Mouse (Mus musculus): ENCODE data around the gene Hist3h2ba. TPM values are rescaled to one million over a fixed set of nuclear protein-coding genes. Genes with fewer than 3 reads are reported as not detected.
A peak's percentile ranks its signal among the peaks of the same experiment; 100 is the strongest.

Gene Hist3h2ba
- total RNA-seq, 1 experiment = 141 TPM

DNA sequence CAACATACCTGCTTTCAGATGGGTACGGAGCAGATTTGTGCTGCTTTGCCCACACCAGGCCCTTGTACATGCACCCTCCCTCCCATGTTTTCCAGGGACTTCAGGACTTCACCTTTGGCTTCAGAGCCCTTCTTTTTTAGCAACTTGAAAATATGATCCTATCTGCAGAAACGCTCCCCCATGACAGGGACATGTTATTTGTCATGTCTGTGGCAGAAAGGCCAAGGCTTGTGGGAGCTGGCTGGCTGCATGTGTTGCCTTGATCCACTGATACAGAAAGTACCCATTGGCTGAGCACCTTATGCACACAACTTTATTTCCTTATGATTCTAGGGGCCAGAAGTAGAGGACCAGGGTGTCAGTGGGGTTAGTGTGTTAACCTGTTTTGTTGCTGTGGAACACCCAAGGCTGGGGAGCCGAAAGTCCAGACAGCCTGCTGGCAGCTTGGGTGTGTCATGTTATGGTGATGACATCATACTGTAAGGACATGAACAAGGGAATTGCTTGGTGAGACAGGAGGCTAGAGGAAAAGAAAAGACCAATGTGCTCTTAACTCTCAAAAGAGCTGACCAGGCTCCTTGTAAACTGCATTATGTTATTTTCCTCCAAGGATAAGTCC lies 36.7 kb downstream of the Hist3h2ba start:
- in situ Hi-C loops (cut with MboI; ENCODE audit: low sequenced_read_pairs in 2 of 2, unreplicated experiment in 2 of 2) = no loop called here
- no peak for DNase-seq (ENCODE audit: low read depth, low spot score)
- H3K4me3 ChIP-seq (ENCODE audit: insufficient read depth in 1 of 2, low read depth in 1 of 2, low read length in 2 of 2, poor library complexity in 1 of 2, severe bottlenecking in 1 of 2) = no peak overlapping the region
- peaks cover 57% of the 10 kb centered on the region for H3K36me3 ChIP-seq (ENCODE audit: control insufficient read depth, insufficient read depth, low read length, poor library complexity, severe bottlenecking)
- no peak overlapping the region for H3K27ac ChIP-seq (ENCODE audit: insufficient read depth, low read depth, low read length, poor library complexity, severe bottlenecking)
- H3K9me3 ChIP-seq (ENCODE audit: control insufficient read depth, insufficient read depth, low read depth, low read length) = no peaks in the 10 kb centered on the region
- H3K4me1 ChIP-seq (ENCODE audit: control insufficient read depth in 2 of 2, insufficient read depth in 2 of 2, low read length in 2 of 2, poor library complexity in 1 of 2) = peaks cover 0 to 9% of the 10 kb centered on the region in 2 experiments; a peak in 1 of 4 replicates
- no peak overlapping the region for H3K9ac ChIP-seq (ENCODE audit: insufficient read depth, low read depth, low read length, poor library complexity, severe bottlenecking)
- TF ChIP-seq CHD2 (IDR thresholded peaks at IDR 0.05; ENCODE audit: low read depth, low read length) (no peak), HCFC1 (IDR thresholded peaks at IDR 0.05; ENCODE audit: borderline replicate concordance, insufficient read depth, low read length) (no peak), MAFK (IDR thresholded peaks at IDR 0.05; ENCODE audit: insufficient read depth, low read depth, low read length) (no peak), ZC3H11A (IDR thresholded peaks at IDR 0.05; ENCODE audit: borderline replicate concordance, low read depth, low read length) (no peak), ZNF384 (IDR thresholded peaks at IDR 0.05; ENCODE audit: low read depth, low read length) (no peak)

DNA sequence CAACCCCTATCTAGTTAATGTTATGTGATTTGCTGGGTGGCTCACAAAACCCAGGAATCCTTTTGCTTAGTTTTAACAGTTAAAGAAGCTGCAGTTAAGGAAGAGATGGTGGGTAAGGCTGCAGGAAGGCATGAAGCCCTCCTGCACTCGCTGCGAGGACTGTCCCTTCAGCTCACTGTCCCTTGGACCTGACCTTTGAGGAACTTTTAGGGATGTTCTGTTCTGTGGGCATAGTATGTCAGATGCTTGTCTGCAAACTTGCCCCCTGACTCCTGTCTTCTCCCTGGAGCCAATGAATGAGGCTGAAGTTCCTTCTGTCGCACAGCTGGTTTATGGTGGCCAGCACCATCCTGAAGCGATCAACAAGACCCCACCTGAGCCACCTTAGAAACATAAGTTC lies 40.4 kb downstream of the Hist3h2ba start:
- no peak overlapping the region for H3K4me3 ChIP-seq (ENCODE audit: insufficient read depth in 1 of 2, low read depth in 1 of 2, low read length in 2 of 2, poor library complexity in 1 of 2, severe bottlenecking in 1 of 2)
- no peaks in the 10 kb centered on the region for H3K9me3 ChIP-seq (ENCODE audit: control insufficient read depth, insufficient read depth, low read depth, low read length)
- DNase-seq (ENCODE audit: low read depth, low spot score) = no peak
- no peak for TF ChIP-seq ZNF384 (IDR thresholded peaks at IDR 0.05; ENCODE audit: low read depth, low read length)
- TF ChIP-seq MAFK (IDR thresholded peaks at IDR 0.05; ENCODE audit: insufficient read depth, low read depth, low read length) = no peak
- no peak for TF ChIP-seq HCFC1 (IDR thresholded peaks at IDR 0.05; ENCODE audit: borderline replicate concordance, insufficient read depth, low read length)
- no peak for TF ChIP-seq ZC3H11A (IDR thresholded peaks at IDR 0.05; ENCODE audit: borderline replicate concordance, low read depth, low read length)
- no peak for TF ChIP-seq CHD2 (IDR thresholded peaks at IDR 0.05; ENCODE audit: low read depth, low read length)
- H3K27ac ChIP-seq (ENCODE audit: insufficient read depth, low read depth, low read length, poor library complexity, severe bottlenecking) = no peak overlapping the region
- H3K9ac ChIP-seq (ENCODE audit: insufficient read depth, low read depth, low read length, poor library complexity, severe bottlenecking) = no peak overlapping the region
- in situ Hi-C loops (cut with MboI; ENCODE audit: low sequenced_read_pairs in 2 of 2, unreplicated experiment in 2 of 2) = no loop called here
- peaks cover 0 to 3% of the 10 kb centered on the region in 2 experiments; a peak in 1 of 4 replicates for H3K4me1 ChIP-seq (ENCODE audit: control insufficient read depth in 2 of 2, insufficient read depth in 2 of 2, low read length in 2 of 2, poor library complexity in 1 of 2)
- peaks cover 38% of the 10 kb centered on the region for H3K36me3 ChIP-seq (ENCODE audit: control insufficient read depth, insufficient read depth, low read length, poor library complexity, severe bottlenecking)

DNA sequence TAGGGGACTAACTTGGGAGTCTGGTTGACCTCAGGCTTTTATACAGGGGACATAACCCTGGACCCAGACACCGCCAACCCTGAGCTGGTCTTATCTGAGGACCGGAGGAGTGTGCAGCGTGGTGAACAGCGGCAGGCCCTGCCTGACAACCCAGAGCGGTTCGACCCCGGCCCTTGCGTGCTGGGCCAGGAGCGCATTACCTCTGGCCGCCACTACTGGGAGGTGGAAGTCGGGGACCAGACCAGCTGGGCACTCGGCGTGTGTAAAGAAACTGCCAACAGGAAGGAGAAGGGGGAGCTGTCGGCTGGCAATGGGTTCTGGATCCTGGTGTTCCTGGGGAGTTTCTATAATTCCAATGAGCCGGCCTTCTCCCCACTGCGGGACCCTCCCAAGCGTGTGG lies 41.4 kb downstream of the Hist3h2ba start:
- Histone ChIP-seq H3K9me3 (ENCODE audit: control insufficient read depth, insufficient read depth, low read depth, low read length) (no peaks in the 10 kb centered on the region), H3K4me3 (ENCODE audit: insufficient read depth in 1 of 2, low read depth in 1 of 2, low read length in 2 of 2, poor library complexity in 1 of 2, severe bottlenecking in 1 of 2) (0 out of 4 replicates have a peak overlapping the region, but pooled peaks of 1 of the 2 experiments have one; percentile 19), H3K27ac (ENCODE audit: insufficient read depth, low read depth, low read length, poor library complexity, severe bottlenecking) (no peak overlapping the region), H3K9ac (ENCODE audit: insufficient read depth, low read depth, low read length, poor library complexity, severe bottlenecking) (no peak overlapping the region), H3K36me3 (ENCODE audit: control insufficient read depth, insufficient read depth, low read length, poor library complexity, severe bottlenecking) (peaks cover 32% of the 10 kb centered on the region), H3K4me1 (ENCODE audit: control insufficient read depth in 2 of 2, insufficient read depth in 2 of 2, low read length in 2 of 2, poor library complexity in 1 of 2) (peaks cover 0 to 3% of the 10 kb centered on the region in 2 experiments; a peak in 1 of 4 replicates)
- TF ChIP-seq ZNF384 (IDR thresholded peaks at IDR 0.05; ENCODE audit: low read depth, low read length) (no peak), MAFK (IDR thresholded peaks at IDR 0.05; ENCODE audit: insufficient read depth, low read depth, low read length) (no peak), ZC3H11A (IDR thresholded peaks at IDR 0.05; ENCODE audit: borderline replicate concordance, low read depth, low read length) (no peak), CHD2 (IDR thresholded peaks at IDR 0.05; ENCODE audit: low read depth, low read length) (no peak), HCFC1 (IDR thresholded peaks at IDR 0.05; ENCODE audit: borderline replicate concordance, insufficient read depth, low read length) (no peak)
- in situ Hi-C loops (cut with MboI; ENCODE audit: low sequenced_read_pairs in 2 of 2, unreplicated experiment in 2 of 2) = no loop called here
- DNase-seq (ENCODE audit: low read depth, low spot score) = no peak

DNA sequence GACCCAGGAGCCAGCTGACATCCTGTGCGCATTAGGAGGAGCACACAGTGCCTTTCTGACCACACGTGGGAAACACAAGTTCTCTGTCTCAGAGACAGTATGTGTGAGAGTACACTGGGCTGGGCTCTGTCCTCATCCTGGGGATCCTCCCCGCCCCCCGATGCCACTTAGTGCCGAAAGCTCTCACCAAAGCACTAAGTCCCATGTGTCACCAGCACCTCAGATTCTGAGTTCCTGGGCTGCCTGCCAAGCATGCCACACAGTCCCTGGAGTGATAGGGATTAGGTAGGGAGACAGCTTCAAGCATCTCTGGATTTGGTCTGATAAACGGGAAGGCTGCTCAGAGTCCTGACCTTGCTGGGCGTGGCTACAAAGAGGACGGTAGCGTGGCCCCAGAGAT lies 42.1 kb downstream of the Hist3h2ba start:
- Histone ChIP-seq H3K4me1 (ENCODE audit: control insufficient read depth in 2 of 2, insufficient read depth in 2 of 2, low read length in 2 of 2, poor library complexity in 1 of 2) (peaks cover 0 to 3% of the 10 kb centered on the region in 2 experiments; a peak in 1 of 4 replicates), H3K27ac (ENCODE audit: insufficient read depth, low read depth, low read length, poor library complexity, severe bottlenecking) (no peak overlapping the region), H3K9me3 (ENCODE audit: control insufficient read depth, insufficient read depth, low read depth, low read length) (no peaks in the 10 kb centered on the region), H3K9ac (ENCODE audit: insufficient read depth, low read depth, low read length, poor library complexity, severe bottlenecking) (no peak overlapping the region), H3K36me3 (ENCODE audit: control insufficient read depth, insufficient read depth, low read length, poor library complexity, severe bottlenecking) (peaks cover 28% of the 10 kb centered on the region), H3K4me3 (ENCODE audit: insufficient read depth in 1 of 2, low read depth in 1 of 2, low read length in 2 of 2, poor library complexity in 1 of 2, severe bottlenecking in 1 of 2) (no peak overlapping the region)
- in situ Hi-C loops (cut with MboI; ENCODE audit: low sequenced_read_pairs in 2 of 2, unreplicated experiment in 2 of 2) = no loop called here
- TF ChIP-seq HCFC1 (IDR thresholded peaks at IDR 0.05; ENCODE audit: borderline replicate concordance, insufficient read depth, low read length) (no peak), ZNF384 (IDR thresholded peaks at IDR 0.05; ENCODE audit: low read depth, low read length) (no peak), MAFK (IDR thresholded peaks at IDR 0.05; ENCODE audit: insufficient read depth, low read depth, low read length) (no peak), ZC3H11A (IDR thresholded peaks at IDR 0.05; ENCODE audit: borderline replicate concordance, low read depth, low read length) (no peak), CHD2 (IDR thresholded peaks at IDR 0.05; ENCODE audit: low read depth, low read length) (no peak)
- DNase-seq (ENCODE audit: low read depth, low spot score) = no peak
